Mouse (Mus musculus) WW6 (cell line): Measurements from ENCODE around the gene Hist2h3c2.
A peak's percentile ranks its signal among the peaks of the same experiment; 100 is the strongest.
"Not testable (repeated sequence)": the region's sequence is repeated elsewhere in the genome, so short reads cannot be mapped to it uniquely, and the experiment has no call there.

ENCODE experiments used
- DNase-seq: peaks from one replicate; pipeline ENCODE4 v3.0.0-alpha.2; 2013; ENCODE audit warnings: low read depth, low spot score

Hist2h3c2 gene

DNA sequence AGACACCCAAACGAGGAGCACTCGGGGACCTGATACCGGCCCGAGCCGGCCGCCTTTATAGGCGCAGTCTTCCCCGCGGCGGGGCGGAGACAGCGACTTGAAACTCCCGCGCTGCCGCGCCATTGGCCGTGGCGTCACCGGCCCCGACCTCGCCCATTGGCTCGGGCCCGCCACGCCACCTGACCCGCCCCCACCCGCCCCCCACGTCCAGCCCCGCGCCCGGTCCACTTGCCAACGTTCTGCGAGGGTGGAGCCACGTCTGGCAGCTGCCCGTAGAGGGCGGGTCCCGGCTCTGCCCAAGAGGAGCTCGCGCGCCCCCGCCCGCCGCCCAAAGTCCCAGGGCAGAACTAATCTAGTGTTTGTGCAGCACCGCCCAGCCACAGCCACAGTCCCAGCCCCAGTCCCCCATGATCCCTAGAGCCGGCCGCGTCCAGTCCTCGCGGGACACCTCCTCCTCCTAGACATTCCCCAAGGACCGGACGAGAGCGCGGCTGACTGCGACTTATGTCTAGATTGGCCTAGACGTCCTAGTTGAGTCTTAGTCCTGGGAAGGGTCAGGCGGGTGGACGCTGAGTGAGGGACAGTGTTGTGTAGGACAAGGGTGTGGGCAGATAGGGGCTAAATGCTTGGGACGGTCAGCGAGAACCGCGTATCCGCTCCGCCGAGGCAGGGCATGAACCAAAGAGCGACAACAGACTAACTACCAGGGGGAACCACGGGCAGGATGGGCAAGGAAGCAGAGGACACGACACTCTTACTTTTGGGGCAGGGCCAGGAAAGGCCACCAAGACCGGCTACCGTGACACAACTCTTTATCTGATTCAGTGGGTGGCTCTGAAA, at the start of gene Hist2h3c2:
Hist2h3c2 (minus strand) TSS at position 174 of the 840 bp plus-strand sequence.
- DNase-seq, result not testable (repeated sequence)

DNA sequence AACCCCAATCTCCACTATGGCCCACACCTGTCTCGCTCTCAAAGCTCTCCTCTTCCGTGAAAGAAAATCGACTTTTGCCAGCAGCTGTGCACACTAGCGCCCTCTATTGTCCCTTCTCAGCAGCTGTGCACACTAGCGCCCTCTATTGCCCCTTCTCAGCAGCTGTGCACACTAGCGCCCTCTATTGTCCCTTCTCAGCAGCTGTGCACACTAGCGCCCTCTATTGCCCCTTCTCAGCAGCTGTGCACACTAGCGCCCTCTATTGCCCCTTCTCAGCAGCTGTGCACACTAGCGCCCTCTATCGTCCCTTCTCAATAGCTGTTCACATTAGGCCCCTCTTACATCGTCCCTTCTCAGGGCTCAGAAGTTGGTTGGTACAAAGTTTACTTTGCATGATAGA, 48.4 kb upstream of the Hist2h3c2 start:
- DNase-seq, result not testable (repeated sequence)

DNA sequence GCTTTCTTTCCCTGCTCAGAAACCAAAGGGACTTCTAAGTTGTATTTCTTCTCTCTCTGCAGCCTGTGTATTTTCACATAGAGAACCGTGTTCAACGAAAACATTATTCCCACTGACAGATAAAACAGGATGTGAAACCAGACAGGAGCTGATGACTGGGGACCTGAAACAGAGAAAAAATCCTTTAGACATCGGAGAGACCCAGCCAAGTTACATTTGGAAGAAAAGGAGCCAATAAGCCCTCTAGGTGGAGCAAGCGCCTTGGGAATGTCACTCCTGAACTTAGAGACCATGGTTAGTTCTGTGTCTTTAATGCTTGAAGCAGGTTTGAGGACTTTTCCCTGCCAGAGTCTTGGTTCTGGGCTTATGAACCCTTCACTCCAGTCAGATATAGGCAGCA, 45.5 kb upstream of the Hist2h3c2 start:
- no peak for DNase-seq

DNA sequence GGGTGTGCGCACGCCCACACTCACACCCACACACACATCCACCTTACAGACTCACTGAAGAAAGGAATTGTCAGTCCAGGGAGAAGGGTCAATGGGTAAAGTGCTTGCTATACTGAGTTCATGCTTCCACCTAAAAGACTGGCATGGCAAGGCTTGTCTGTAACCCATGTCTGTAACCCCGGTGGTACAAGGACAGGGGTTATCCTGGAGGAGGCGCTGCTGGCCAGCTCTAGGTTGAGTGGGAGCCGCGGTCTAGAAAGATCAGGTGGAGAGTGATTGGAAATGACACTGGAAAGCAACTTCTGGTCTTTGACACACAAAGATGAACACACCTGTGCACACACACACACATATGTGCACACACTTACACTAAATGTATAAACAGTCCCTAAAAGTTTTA, 41.7 kb upstream of the Hist2h3c2 start:
- no peak for DNase-seq

DNA sequence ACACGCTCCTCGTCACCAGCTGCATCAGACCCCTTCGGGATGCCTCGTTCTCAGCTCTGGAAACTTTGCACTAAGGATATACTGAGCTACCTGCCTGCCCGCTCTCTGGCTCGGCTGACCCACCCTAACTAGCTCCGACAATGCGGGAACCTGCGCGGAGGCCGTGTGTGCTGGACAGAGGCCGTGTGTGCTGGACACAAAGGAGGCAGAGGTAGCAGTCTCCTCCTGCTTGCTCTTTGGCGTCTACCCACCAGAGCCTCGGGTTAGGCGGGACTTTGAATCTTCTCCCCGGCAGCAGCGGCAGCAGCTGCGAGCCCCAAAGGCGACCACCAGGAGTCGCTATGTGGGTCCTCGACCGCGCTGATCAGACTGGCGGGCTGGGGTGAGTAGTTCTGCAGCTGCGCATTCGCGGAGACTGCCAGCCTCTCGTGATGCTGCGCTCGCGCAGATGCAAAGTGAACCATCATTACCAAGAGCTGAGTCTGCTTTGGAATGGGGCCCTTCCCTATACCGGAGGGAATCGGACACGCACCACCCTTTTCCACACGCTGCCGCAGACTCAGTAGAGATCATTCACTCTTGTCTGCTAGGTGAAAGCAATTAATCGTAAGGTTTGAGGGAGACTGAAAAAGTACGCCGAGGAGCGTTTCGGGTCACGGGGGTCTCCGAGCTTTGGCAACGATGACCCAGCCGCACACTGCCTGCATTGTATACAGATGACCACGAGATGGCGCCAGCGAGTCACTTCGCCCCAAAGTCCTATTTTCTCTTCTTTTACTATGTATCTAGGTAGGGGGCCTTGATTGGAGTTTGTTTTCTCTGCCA, 39.1 kb upstream of the Hist2h3c2 start:
- peak; percentile 86 for DNase-seq

DNA sequence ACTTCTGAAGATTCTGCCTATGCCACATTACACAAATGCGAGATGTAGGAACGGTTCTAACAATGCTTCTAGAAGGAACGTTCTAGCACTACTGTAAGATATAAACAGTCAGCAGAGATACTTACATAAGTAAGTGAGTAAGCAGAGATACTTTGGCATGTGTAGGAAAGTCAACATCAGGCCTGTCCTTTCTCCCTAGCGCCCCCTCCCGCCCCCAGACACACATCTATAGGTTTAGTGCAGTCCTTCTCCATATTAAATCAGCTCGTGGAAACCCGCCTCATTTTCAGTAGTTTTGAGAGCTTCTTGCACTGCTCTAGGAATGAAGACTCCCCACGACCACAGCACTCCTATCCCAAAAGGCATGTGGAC, 38.5 kb upstream of the Hist2h3c2 start:
- no peak for DNase-seq

DNA sequence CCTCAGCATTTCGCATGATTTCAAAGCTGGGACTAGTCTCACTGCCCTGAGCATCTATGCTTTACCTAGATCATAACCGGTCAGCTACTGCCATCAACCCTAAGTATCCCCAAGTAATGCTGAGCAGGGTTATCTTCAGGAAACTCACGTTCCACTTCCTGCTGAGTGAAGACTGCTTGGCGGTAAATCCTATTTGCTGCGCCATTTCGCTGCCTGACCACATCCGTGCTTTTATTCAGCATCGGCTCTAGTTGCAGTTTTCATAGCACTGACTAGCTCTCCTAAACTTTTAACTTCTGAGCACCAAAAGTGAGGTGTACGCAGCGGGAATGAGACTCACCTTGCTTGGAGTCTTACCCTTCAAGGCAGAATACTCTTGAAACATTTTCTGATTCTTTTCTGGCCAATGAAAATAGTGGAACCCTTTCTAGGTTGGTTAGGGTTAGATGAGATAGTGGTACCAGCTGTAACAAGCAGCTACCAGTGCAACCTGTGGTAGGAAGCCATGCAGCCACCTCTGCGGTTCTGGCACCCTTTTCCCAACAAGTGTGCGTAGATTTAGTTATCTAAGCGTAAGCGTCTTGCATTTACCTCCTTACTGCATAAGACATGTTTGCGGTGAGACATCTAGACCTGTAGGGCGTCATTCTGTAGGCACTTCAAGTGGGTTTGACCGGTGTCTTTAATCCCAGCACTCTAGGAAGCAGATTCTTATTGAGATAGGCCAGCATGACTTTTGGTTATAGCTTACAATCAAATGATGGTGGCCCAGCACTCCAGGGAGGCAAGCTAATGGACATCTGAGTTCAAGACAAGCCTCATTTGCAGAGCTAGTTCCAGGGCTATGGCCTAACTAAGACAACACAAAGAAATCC, 34.9 kb upstream of the Hist2h3c2 start:
- no peak for DNase-seq

DNA sequence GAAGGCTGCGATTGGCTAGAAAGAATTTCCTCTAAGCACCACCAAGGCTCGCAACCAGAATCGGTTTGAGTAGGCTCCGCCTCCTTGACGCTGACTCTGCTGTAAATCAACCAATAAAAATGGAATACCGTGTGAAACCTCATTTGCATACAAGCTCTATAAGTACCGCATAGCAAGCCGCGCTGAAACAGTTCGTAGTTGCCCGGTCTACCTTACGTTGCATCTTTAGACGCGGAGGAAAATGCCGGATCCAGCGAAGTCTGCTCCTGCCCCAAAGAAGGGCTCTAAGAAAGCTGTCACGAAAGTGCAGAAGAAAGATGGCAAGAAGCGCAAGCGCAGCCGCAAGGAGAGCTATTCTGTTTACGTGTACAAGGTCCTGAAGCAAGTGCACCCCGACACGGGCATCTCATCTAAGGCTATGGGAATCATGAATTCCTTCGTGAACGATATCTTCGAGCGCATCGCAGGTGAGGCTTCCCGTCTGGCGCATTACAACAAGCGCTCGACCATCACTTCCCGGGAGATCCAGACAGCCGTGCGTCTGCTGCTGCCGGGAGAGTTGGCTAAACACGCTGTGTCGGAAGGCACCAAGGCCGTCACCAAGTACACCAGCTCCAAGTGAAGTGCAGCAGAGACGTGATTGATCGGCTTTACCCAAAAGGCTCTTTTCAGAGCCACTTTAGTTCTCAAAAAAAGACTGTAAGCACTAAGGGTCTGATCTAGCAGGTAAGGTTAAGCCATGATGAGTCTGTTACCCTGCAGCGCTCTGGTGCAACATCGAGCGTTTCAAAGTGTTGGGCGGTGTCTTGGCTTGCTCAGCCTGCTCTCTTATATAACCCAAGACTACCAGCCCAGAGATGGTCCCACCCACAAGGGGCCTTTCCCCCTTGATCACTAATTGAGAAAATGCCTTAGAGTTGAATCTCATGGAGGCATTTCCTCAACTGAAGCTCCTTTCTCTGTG, 30.9 kb upstream of the Hist2h3c2 start, which contains the start of gene Hist2h2bb:
Hist2h2bb (plus strand) TSS at position 242 of the 964 bp plus-strand sequence.
- peak; percentile 93 for DNase-seq

DNA sequence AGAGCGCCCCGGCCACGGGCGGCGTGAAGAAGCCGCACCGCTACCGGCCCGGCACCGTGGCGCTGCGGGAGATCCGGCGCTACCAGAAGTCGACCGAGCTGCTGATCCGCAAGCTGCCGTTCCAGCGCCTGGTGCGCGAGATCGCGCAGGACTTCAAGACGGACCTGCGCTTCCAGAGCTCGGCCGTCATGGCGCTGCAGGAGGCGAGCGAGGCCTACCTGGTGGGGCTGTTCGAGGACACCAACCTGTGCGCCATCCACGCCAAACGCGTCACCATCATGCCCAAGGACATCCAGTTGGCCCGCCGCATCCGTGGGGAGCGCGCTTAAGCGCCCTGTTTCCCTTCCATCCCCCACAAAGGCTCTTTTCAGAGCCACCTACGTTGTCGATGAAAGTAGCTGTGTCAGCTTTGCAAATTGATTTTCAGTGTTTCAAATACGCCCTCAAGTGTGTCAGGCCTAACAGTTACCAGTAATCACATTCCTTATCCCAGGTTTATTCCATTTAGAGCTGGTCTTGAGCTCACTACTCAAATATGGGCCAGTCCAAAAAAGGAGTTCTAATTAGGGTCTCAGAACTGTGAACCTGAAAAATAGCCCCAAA, 29.9 kb upstream of the Hist2h3c2 start:
- peak; percentile 36 for DNase-seq

DNA sequence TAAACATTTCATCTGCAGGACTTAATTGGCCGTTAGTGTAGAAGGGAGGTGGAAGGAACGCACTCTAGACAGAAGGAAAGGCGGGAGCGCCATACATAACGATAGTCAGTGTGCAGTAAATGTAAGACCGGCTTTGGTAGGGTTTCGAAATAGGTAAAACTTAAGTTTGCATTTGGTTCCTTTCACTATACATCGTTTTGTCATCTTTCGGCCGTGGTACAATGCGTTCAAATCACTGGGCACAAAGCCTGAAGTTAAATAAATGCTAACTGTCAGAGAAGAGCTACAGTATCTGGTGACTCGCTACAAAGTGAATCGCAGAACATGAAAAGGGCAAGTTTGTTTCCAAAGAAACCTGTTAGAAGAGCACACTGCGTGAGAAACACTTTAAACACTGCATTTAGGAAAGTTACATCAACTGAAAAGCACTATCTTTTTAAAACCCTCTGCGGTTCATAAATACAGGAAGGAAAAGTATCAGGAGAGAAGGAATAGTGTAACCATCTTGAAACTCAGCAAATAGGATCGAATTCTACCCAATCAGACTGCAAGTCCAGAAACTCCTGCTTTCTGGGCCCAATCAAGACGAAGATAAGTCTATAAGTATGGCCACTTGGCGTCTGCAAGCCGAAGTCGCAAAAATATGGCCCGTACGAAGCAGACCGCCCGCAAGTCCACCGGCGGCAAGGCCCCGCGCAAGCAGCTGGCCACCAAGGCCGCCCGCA, 29.3 kb upstream of the Hist2h3c2 start, which contains the start of gene Hist2h3b:
Hist2h3b (plus strand) TSS at position 604 of the 725 bp plus-strand sequence.
- DNase-seq, result peak; percentile 62

DNA sequence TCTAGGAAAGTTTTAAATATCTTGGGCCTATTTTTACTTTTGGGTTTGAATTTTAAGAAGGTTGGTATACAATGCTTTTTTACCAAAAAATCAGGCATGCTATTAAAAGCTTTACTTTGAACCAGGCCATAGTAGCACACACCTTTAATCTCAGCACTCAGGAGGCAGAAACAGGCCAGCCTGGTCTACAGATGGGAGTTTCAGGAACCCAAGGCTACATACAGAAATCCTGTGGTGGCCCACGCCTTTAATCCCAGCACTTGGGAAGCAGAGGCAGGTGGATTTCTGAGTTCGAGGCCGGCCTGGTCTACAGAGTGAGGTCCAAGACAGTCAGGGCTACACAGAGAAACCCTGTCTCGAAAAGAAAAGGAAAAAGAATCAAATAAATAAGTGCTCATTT, 28.6 kb upstream of the Hist2h3c2 start:
- DNase-seq, result no peak

DNA sequence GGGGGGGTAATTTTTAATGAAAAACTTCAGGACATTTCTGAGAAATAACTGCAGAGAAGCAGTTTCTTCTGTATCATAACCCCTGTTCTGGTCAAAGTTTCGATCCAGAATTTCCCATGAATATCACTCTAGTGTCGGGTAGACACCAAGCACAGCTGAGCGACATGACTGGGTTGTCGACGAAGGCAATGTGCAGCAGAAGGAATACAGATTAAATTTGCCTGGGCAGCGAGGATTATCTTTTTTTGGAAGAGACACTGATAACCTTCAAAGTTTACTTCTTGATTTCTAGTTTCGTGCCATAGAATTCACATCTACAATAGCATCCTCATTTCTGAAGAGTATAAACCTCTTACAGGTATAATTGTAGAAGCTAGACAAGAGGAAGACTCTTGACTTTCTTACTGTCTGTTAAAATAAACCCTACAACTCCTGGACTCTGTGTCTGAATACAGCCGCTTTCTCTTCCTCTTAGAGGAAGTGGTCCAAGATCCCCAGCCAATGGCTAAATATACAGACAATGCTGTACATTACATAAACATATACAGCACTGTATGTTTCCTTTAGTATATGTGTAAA, 27.3 kb upstream of the Hist2h3c2 start:
- DNase-seq, result no peak

DNA sequence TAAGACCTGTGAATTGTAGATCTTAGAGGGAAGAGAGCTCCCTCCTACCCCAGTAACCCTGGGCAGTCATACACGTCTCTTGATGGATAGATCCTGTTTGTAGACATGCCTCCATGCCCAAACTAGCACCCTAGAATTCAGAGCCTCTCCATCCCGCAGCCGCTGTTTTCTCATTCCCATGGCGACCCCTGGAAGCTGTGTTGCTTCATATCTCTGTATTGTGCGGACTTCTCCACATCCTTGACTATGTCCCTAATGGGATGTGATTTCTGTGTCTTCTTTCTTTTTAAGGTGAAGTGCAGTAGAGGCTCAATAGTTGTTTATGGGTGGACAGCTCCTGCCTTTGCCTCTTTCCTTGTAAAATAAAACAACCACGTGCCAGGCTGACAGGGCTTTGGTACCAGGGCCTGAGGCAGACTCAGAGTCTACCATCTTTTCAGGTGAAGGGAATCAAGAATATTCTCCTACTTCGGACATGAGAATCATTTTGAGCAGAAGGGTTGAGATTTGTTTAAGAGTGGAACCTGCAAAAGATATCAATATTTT, 25.6 kb upstream of the Hist2h3c2 start:
- DNase-seq, result no peak

DNA sequence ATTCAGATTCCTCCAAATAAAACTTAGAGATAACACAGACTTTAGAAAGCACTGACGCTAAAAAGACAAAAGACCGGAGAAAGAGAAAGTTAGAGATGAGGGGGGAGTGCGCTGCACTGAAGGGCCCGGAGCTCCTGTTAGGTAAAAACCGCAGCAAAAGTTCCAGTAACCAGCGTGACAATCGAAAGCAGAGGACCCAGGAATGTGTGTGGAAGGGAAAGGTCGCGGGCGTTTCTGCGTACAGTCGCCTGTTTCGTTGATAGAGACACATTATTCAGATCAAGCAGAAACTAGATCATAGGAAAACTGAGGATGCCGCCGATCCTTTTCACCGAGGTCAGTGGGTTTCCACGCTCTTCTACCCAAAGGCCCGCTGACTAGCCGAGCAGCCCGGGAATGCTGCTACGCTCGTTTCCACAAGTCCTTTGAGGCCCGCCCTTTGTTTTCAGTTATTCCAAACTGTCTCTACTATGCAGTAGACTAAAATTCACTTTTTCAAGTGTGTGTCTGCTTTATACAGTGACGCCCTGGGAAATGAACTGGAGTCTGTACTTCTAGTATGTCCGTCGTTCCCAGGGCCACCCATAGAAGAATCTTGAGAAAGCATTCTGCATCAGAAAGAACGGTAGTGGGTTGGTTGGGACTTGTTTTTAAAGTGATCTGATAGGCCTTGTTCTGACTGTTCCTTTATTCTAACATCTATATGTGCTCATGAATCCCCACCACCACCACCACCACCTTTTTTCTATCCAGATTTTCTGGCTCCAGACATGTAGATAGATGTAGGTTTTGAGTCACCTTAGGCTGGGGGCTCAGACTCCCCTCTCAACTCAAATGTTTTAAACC, 24.9 kb upstream of the Hist2h3c2 start:
- no peak for DNase-seq

DNA sequence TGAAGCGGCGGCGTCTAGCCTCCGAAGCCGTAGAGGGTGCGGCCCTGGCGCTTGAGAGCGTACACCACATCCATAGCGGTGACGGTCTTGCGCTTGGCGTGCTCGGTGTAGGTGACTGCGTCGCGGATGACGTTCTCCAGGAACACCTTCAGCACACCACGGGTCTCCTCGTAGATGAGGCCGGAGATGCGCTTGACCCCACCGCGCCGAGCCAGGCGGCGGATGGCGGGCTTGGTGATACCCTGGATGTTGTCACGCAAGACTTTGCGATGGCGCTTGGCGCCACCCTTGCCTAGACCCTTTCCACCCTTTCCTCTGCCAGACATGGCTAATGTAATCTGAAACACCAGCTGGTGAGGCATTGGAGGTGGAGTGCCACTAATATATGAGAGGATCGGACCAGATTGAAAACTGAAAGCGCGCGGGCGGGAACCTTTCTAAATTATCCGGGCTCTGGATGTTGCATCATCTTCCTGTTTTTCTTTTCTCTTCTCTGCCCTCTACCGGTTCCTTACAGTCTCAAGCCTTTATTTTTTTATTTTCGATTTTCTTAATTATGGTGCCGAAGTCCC, 24.1 kb upstream of the Hist2h3c2 start, which contains the start of gene Hist2h4:
Hist2h4 (minus strand) TSS at position 333 of the 572 bp plus-strand sequence.
- peak; percentile 79 for DNase-seq

DNA sequence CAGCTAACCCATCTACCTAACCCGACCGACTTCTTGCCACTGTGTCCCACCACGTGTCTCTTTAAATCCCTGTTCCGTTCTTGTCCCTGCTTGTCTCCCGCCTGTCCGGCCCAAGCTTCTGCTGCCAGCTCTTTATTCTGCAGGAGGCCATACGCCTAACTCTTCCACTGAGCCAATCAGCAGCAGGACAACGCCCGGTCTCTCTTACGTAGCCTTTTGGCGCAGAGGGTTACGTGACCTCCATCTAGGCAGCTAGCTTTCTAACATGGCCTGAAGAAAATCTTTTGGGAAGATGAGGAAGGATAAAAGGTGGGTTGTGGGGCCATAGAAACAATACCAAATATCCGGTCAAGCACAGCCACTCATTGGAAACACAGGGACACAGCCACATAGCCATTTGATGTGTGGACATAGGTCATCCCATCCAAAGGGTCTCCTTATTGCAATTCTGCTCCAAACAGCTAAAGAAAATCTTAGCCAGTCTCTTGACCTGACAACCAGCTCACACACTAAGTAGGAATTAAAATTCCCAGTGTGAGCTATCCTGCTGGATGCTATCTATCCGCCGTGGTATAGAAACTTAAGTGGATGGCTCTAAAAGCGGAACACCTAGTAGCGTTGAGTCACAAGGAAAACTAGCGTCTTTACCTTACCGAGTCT, 23.4 kb upstream of the Hist2h3c2 start:
- peak; percentile 61 for DNase-seq

DNA sequence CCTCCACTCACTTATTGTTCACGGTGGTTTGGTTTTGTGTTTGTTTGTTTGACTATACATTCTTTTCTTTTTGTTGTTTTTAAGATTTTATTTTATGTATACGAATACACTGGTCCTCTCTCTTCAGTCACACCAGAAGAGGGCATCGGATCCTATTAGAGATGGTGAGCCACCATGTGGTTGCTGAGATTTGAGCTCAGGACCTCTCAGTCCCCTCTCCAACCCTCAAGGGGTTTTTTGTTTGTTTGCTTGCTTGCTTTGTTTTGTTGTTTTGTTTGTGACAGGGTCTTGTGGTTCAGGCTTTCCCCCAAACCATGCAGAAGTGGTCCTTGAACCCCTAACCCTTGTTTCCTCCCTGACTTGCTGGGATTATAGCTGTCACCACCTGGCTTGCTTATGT, 22.7 kb upstream of the Hist2h3c2 start:
- DNase-seq, result no peak
